14 mouse cellular contexts compared by ENCODE assay signal in the genomic region with DNA sequence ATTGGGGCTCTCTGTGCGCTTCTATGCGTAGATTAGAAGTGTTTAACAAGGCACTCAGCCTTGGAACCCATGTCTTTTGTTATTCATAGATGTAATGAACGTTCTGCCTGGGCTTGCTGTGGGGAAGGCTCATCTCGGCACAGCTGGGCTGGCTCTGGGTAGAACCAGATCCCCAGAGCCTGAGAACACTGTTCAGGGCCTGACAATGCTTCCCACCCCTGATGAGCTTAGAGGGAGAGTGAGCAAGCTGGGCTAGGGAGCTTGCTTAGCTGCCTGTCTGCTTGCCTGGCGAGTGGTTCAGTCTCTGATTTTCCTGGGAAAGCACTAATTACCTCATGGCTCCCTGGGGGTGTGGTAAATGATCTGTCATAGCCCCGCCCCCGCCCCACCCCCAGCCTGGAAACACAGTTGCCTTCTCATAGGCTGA. TPM values are rescaled to one million over a fixed set of nuclear protein-coding genes. Genes with fewer than 3 reads are reported as not detected.
DNase-seq lines count a peak whose midpoint lies in the region; ATAC-seq and TF ChIP-seq lines count a peak whose summit lies in the region.
"Had no signal": no experiment of that assay in that cellular context is flagged by ENCODE, and none has a peak within 500 bp of the region (broad histone marks: within the 10 kb centered on the region; RNA-seq: fewer than 3 reads in every experiment).

No protein-coding gene starts in this region.

- H3K9ac ChIP-seq in kidney, embryonic 15.5 days, result 0 out of 2 replicates have a peak overlapping the region, but pooled peaks have one; percentile 7
- no peak overlapping the region for H3K9ac ChIP-seq in ES-E14 (ENCODE audit: insufficient read depth, low read depth, low read length, poor library complexity, severe bottlenecking)
- no peak overlapping the region for H3K9ac ChIP-seq in hindbrain, embryonic 13.5 days
- H3K9ac ChIP-seq: liver, embryonic 15.5 days; midbrain, embryonic 12.5 days had no signal

- no peak overlapping the region for H3K4me3 ChIP-seq in kidney, embryonic 15.5 days (replicated peaks)
- H3K4me3 ChIP-seq in ES-E14 (ENCODE audit: insufficient read depth in 1 of 2, low read depth in 1 of 2, low read length in 2 of 2, poor library complexity in 1 of 2, severe bottlenecking in 1 of 2), result no peak overlapping the region
- H3K4me3 ChIP-seq in hindbrain, embryonic 13.5 days, result no peak overlapping the region
- H3K4me3 ChIP-seq: liver, embryonic 15.5 days; midbrain, embryonic 12.5 days had no signal

- no peaks in the 10 kb centered on the region for H3K9me3 ChIP-seq in kidney, embryonic 15.5 days (replicated peaks)
- no peaks in the 10 kb centered on the region for H3K9me3 ChIP-seq in ES-E14 (ENCODE audit: control insufficient read depth, insufficient read depth, low read depth, low read length)
- no peaks in the 10 kb centered on the region for H3K9me3 ChIP-seq in hindbrain, embryonic 13.5 days
- H3K9me3 ChIP-seq: liver, embryonic 15.5 days; midbrain, embryonic 12.5 days had no signal

- ATAC-seq in kidney, embryonic 15.5 days (replicated peaks; ENCODE audit: low FRiP score), result 0 out of 2 replicates have a peak, but pooled peaks have one; percentile 9
- ATAC-seq in hindbrain, embryonic 13.5 days (ENCODE audit: low FRiP score), result 0 out of 2 replicates have a peak, but pooled peaks have one; percentile 18

- peaks cover 37% of the 10 kb centered on the region for H3K4me1 ChIP-seq in kidney, embryonic 15.5 days
- H3K4me1 ChIP-seq in ES-E14 (ENCODE audit: control insufficient read depth in 2 of 2, insufficient read depth in 2 of 2, low read length in 2 of 2, poor library complexity in 1 of 2), result peaks cover 18 to 22% of the 10 kb centered on the region in 2 experiments
- peaks cover 33% of the 10 kb centered on the region for H3K4me1 ChIP-seq in hindbrain, embryonic 13.5 days (replicated peaks)

- no peak overlapping the region for H3K27ac ChIP-seq in kidney, embryonic 15.5 days
- peak overlapping the region; percentile 70 for H3K27ac ChIP-seq in ES-E14 (ENCODE audit: insufficient read depth, low read depth, low read length, poor library complexity, severe bottlenecking)
- no peak overlapping the region; the same call in 1 of the 2 replicates for H3K27ac ChIP-seq in hindbrain, embryonic 13.5 days
- H3K27ac ChIP-seq: liver, embryonic 15.5 days; midbrain, embryonic 12.5 days had no signal

- WGBS in kidney, embryonic 15.5 days, result 31% methylated on average over 7 of the region's 7 CpGs
- WGBS in hindbrain, embryonic 13.5 days, result 13% methylated on average over 7 of the region's 7 CpGs

- H3K4me2 ChIP-seq in kidney, embryonic 15.5 days, result no peak overlapping the region
- 0 out of 2 replicates have a peak overlapping the region, but pooled peaks have one; percentile 3 for H3K4me2 ChIP-seq in hindbrain, embryonic 13.5 days
- H3K4me2 ChIP-seq: liver, embryonic 15.5 days; midbrain, embryonic 12.5 days had no signal

- H3K27me3 ChIP-seq in kidney, embryonic 15.5 days, result no peaks in the 10 kb centered on the region
- H3K27me3 ChIP-seq in hindbrain, embryonic 13.5 days, result peaks cover 10% of the 10 kb centered on the region; the same call in 1 of the 2 replicates

- DNase-seq in kidney, postnatal 10 days, result no peak
- DNase-seq in ES-E14 (ENCODE audit: low read depth, low spot score), result peak; percentile 87
- DNase-seq in WW6 (ENCODE audit: low read depth, low spot score), result peak; percentile 85
- no peak for DNase-seq in adrenal gland, postnatal 25 days
- no peak for DNase-seq in right cerebral cortex, postnatal 25 days
- DNase-seq in urinary bladder, adult 2 months (ENCODE audit: low spot score), result no peak
- DNase-seq: adrenal gland, adult 8-10 months; cerebellum, adult 11-12 months; thymus, postnatal 36 days had no signal

- in situ Hi-C loops in ES-E14 (cut with MboI; ENCODE audit: low sequenced_read_pairs in 2 of 2, unreplicated experiment in 2 of 2), result no loop called here

- no peaks in the 10 kb centered on the region for H3K36me3 ChIP-seq in kidney, embryonic 15.5 days
- H3K36me3 ChIP-seq in ES-E14 (ENCODE audit: control insufficient read depth, insufficient read depth, low read length, poor library complexity, severe bottlenecking), result no peaks in the 10 kb centered on the region
- H3K36me3 ChIP-seq in hindbrain, embryonic 13.5 days, result no peaks in the 10 kb centered on the region
- H3K36me3 ChIP-seq: liver, embryonic 15.5 days; midbrain, embryonic 12.5 days had no signal

TF ChIP-seq in ES-E14, 5 proteins besides CTCF, POLR2A, EP300 and RAD21:
- TF ChIP-seq HCFC1 (IDR thresholded peaks at IDR 0.05; ENCODE audit: borderline replicate concordance, insufficient read depth, low read length) (no peak), ZC3H11A (IDR thresholded peaks at IDR 0.05; ENCODE audit: borderline replicate concordance, low read depth, low read length) (no peak), CHD2 (IDR thresholded peaks at IDR 0.05; ENCODE audit: low read depth, low read length) (peak; percentile 32; the same call in 1 of the 2 replicates), MAFK (IDR thresholded peaks at IDR 0.05; ENCODE audit: insufficient read depth, low read depth, low read length) (no peak), ZNF384 (IDR thresholded peaks at IDR 0.05; ENCODE audit: low read depth, low read length) (no peak)

RNA-seq across cellular contexts. Expression of gene Sirpa, which starts 4.8 kb away (rescaled TPM):
- polyA plus RNA-seq in kidney, embryonic 15.5 days (2015; fragmentation: Nextera tagmentation; extraction: Ambion mirVana), result 28.4 and 30.6 TPM in 2 replicates
- 6.5 and 8.3 TPM in 2 replicates for total RNA-seq in ES-E14 (2012; rRNA removed)
- 20.8 and 23.1 TPM in 2 replicates for polyA plus RNA-seq in hindbrain, embryonic 13.5 days (2015; fragmentation: Nextera tagmentation; extraction: Ambion mirVana)
- 46.7 and 58.4 TPM in 2 replicates for total RNA-seq in adrenal gland, postnatal 25 days (2021)
- polyA plus RNA-seq in urinary bladder, adult 2 months (2012; rRNA removed), result 38.3 and 39.3 TPM in 2 replicates
- total RNA-seq: MEL had no signal

RNA-seq across cellular contexts. Expression of gene F830045P16Rik, which starts 51.4 kb away (rescaled TPM):
- 0.08 TPM in 1 of 2 replicates, not detected in the other for polyA plus RNA-seq in kidney, embryonic 15.5 days (2015; fragmentation: Nextera tagmentation; extraction: Ambion mirVana)
- not detected in 2 replicates for total RNA-seq in ES-E14 (2012; rRNA removed)
- not detected in 2 replicates for polyA plus RNA-seq in hindbrain, embryonic 13.5 days (2015; fragmentation: Nextera tagmentation; extraction: Ambion mirVana)
- total RNA-seq in adrenal gland, postnatal 25 days (2021), result not detected in 2 replicates
- polyA plus RNA-seq in urinary bladder, adult 2 months (2012; rRNA removed), result not detected in 2 replicates
- total RNA-seq: adrenal gland, adult 8-10 months; MEL had no signal
- polyA plus RNA-seq: liver, embryonic 15.5 days; midbrain, embryonic 12.5 days had no signal

Comparison
In these comparisons a context has a peak if more than half of its experiments do, and no peak if none do; other contexts are left out.
1. DNase-seq: peak in ES-E14 (single experiment) and WW6 (single experiment); none in kidney, postnatal 10 days (single experiment), adrenal gland, postnatal 25 days (single experiment), right cerebral cortex, postnatal 25 days (single experiment) and urinary bladder, adult 2 months (single experiment).